Mouse (Mus musculus): ENCODE results near the gene Pitpnm2.

The Pitpnm2 gene

GRCm38 (mm10) chr5:124248845-124249613 lies 531 bp downstream of the Pitpnm2 start:
- no peak for DNase-seq (ENCODE audit: extremely low read depth, low read depth, low spot score)

GRCm38 (mm10) chr5:124247986-124248626 lies 1.5 kb downstream of the Pitpnm2 start:
- no peak for DNase-seq (ENCODE audit: extremely low read depth, low read depth, low spot score)

GRCm38 (mm10) chr5:124247296-124247695 lies 2.3 kb downstream of the Pitpnm2 start:
- no peak for DNase-seq (ENCODE audit: extremely low read depth, low read depth, low spot score)

GRCm38 (mm10) chr5:124244885-124245284 lies 4.7 kb downstream of the Pitpnm2 start:
- no peak for DNase-seq (ENCODE audit: extremely low read depth, low read depth, low spot score)

- DNase-seq (ENCODE audit: extremely low read depth, low read depth, low spot score), result no peak
Measured at GRCm38 (mm10) chr5:124244449-124244848, 5.1 kb downstream of the Pitpnm2 start.

GRCm38 (mm10) chr5:124243236-124243901 lies 6.2 kb downstream of the Pitpnm2 start:
- DNase-seq (ENCODE audit: extremely low read depth, low read depth, low spot score), result peak; percentile 31

GRCm38 (mm10) chr5:124241686-124242444 lies 7.7 kb downstream of the Pitpnm2 start:
- DNase-seq (ENCODE audit: extremely low read depth, low read depth, low spot score), result no peak

GRCm38 (mm10) chr5:124240841-124241685 lies 8.5 kb downstream of the Pitpnm2 start:
- DNase-seq (ENCODE audit: extremely low read depth, low read depth, low spot score), result no peak

GRCm38 (mm10) chr5:124236180-124236579 lies 13.4 kb downstream of the Pitpnm2 start:
- DNase-seq (ENCODE audit: extremely low read depth, low read depth, low spot score), result no peak

- DNase-seq (ENCODE audit: extremely low read depth, low read depth, low spot score), result no peak
Measured at GRCm38 (mm10) chr5:124234778-124235177, 14.8 kb downstream of the Pitpnm2 start.

GRCm38 (mm10) chr5:124233874-124234661 lies 15.5 kb downstream of the Pitpnm2 start:
- DNase-seq (ENCODE audit: extremely low read depth, low read depth, low spot score), result no peak

GRCm38 (mm10) chr5:124233144-124233465 lies 16.5 kb downstream of the Pitpnm2 start:
- DNase-seq (ENCODE audit: extremely low read depth, low read depth, low spot score), result no peak

GRCm38 (mm10) chr5:124232360-124233143 lies 17.0 kb downstream of the Pitpnm2 start:
- no peak for DNase-seq (ENCODE audit: extremely low read depth, low read depth, low spot score)

GRCm38 (mm10) chr5:124230461-124230860 lies 19.1 kb downstream of the Pitpnm2 start:
- no peak for DNase-seq (ENCODE audit: extremely low read depth, low read depth, low spot score)

GRCm38 (mm10) chr5:124227193-124227592 lies 22.4 kb downstream of the Pitpnm2 start:
- no peak for DNase-seq (ENCODE audit: extremely low read depth, low read depth, low spot score)

- DNase-seq (ENCODE audit: extremely low read depth, low read depth, low spot score), result no peak
Measured at GRCm38 (mm10) chr5:124226494-124226893, 23.1 kb downstream of the Pitpnm2 start.

- DNase-seq (ENCODE audit: extremely low read depth, low read depth, low spot score), result no peak
Measured at GRCm38 (mm10) chr5:124225891-124226290, 23.7 kb downstream of the Pitpnm2 start.

- no peak for DNase-seq (ENCODE audit: extremely low read depth, low read depth, low spot score)
Measured at GRCm38 (mm10) chr5:124224321-124225092, 25.1 kb downstream of the Pitpnm2 start.
